Mouse (Mus musculus) stomach, embryonic 16.5 days (tissue): ENCODE results near the gene Tpcn2. TPM values are rescaled to one million over a fixed set of nuclear protein-coding genes. Genes with fewer than 3 reads are reported as not detected.

Source experiments
- ATAC-seq: fragments of 200-750 bp; cut with Nextera tagmentation; 2 replicates; pipeline ENCODE4 v1.8.0; 2017; ENCODE audit warnings: moderate number of reproducible peaks, moderate TSS enrichment; ENCODE audit not compliant: insufficient read depth, low FRiP score
- H3K27ac ChIP-seq: fragments of 300-500 bp; sonication (generic); 2 replicates; pipeline ENCODE4 v1.5.1; 2014; ENCODE audit warnings: low read length
- H3K27me3 ChIP-seq: fragments of 300-500 bp; sonication (generic); 2 replicates; pipeline ENCODE4 v1.6.1; 2014; ENCODE audit warnings: low read length, control low read depth, mixed read lengths; ENCODE audit not compliant: control insufficient read depth, insufficient read depth
- H3K36me3 ChIP-seq: fragments of 300-500 bp; sonication (generic); 2 replicates; pipeline ENCODE4 v1.6.1; 2014; ENCODE audit warnings: low read length; ENCODE audit not compliant: control insufficient read depth, insufficient read depth
- H3K4me1 ChIP-seq: fragments of 300-500 bp; sonication (generic); 2 replicates; pipeline ENCODE4 v1.6.1; 2014; ENCODE audit warnings: low read length, control low read depth, mixed read lengths; ENCODE audit not compliant: control insufficient read depth, insufficient read depth
- H3K4me2 ChIP-seq: fragments of 300-500 bp; sonication (generic); 2 replicates; pipeline ENCODE4 v1.6.1; 2014; ENCODE audit warnings: low read depth, low read length, mixed read lengths
- H3K4me3 ChIP-seq: fragments of 300-500 bp; sonication (generic); replicated peaks from 2 replicates; pipeline ENCODE4 v1.5.1; 2014; ENCODE audit warnings: mild to moderate bottlenecking, low read length
- H3K9ac ChIP-seq: fragments of 300-500 bp; sonication (generic); 2 replicates; pipeline ENCODE4 v1.6.1; 2014; ENCODE audit warnings: low read length
- H3K9me3 ChIP-seq: fragments of 300-500 bp; sonication (generic); replicated peaks from 2 replicates; pipeline ENCODE4 v1.6.1; 2016; ENCODE audit warnings: low read length, control low read depth; ENCODE audit not compliant: control insufficient read depth
- whole genome bisulfite sequencing: fragments of 180-500 bp; shearing (Covaris S2); extraction: QIAGEN DNeasy Blood & Tissue Kit; methylation state at CpG from one replicate; pipeline ENCODE4 v1.1.7; 2014; 5-methylcytosine and 5-hydroxymethylcytosine counted together
- polyA plus RNA-seq: library from polyadenylated mRNA; unstranded; fragments of >200 nt; fragmentation: Nextera tagmentation; extraction: Ambion mirVana; gene quantifications from 2 replicates; pipeline ENCODE4 v1.2.1, GENCODE M21; 2015

Tpcn2 gene
- polyA plus RNA-seq, 1 experiment from 2014 or later: 9.7 TPM

- H3K4me2 ChIP-seq: no peak overlapping the region
- peaks cover 4% of the 10 kb centered on the region; the same call in 1 of the 2 replicates for H3K36me3 ChIP-seq
- no peak overlapping the region for H3K9ac ChIP-seq
- H3K4me3 ChIP-seq: no peak overlapping the region
- WGBS: 63% methylated on average over 9 of the region's 9 CpGs
- no peak for ATAC-seq
- no peak overlapping the region for H3K27ac ChIP-seq
- H3K27me3 ChIP-seq: no peaks in the 10 kb centered on the region
- H3K9me3 ChIP-seq: no peaks in the 10 kb centered on the region
- no peaks in the 10 kb centered on the region for H3K4me1 ChIP-seq
Measured at GRCm38 (mm10) chr7:145264202-145264601, 19.6 kb downstream of the Tpcn2 start.

GRCm38 (mm10) chr7:145256092-145256491 lies 27.7 kb downstream of the Tpcn2 start:
- no peak overlapping the region for H3K9ac ChIP-seq
- ATAC-seq: no peak
- WGBS: 94% methylated on average over 1 of the region's 1 CpGs
- H3K4me3 ChIP-seq: no peak overlapping the region
- H3K27ac ChIP-seq: no peak overlapping the region
- 0 out of 2 replicates have a peak, but pooled peaks cover 2% of the 10 kb centered on the region for H3K36me3 ChIP-seq
- no peaks in the 10 kb centered on the region for H3K9me3 ChIP-seq
- H3K4me2 ChIP-seq: no peak overlapping the region
- no peaks in the 10 kb centered on the region for H3K4me1 ChIP-seq
- no peaks in the 10 kb centered on the region for H3K27me3 ChIP-seq

- H3K4me2 ChIP-seq: no peak overlapping the region
- ATAC-seq: no peak
- no peaks in the 10 kb centered on the region for H3K4me1 ChIP-seq
- no peak overlapping the region for H3K4me3 ChIP-seq
- no peaks in the 10 kb centered on the region for H3K9me3 ChIP-seq
- H3K9ac ChIP-seq: no peak overlapping the region
- H3K36me3 ChIP-seq: 0 out of 2 replicates have a peak, but pooled peaks cover 2% of the 10 kb centered on the region
- H3K27me3 ChIP-seq: no peaks in the 10 kb centered on the region
- WGBS: 53% methylated on average over 3 of the region's 3 CpGs
- H3K27ac ChIP-seq: no peak overlapping the region
Measured at GRCm38 (mm10) chr7:145253986-145254630, 29.7 kb downstream of the Tpcn2 start.

- Histone ChIP-seq H3K27me3 (no peaks in the 10 kb centered on the region), H3K9ac (0 out of 2 replicates have a peak overlapping the region, but pooled peaks have one; percentile 26), H3K4me1 (no peaks in the 10 kb centered on the region), H3K4me2 (no peak overlapping the region), H3K27ac (no peak overlapping the region), H3K4me3 (no peak overlapping the region), H3K9me3 (no peaks in the 10 kb centered on the region), H3K36me3 (0 out of 2 replicates have a peak, but pooled peaks cover 2% of the 10 kb centered on the region)
- WGBS: 21% methylated on average over 8 of the region's 8 CpGs
- ATAC-seq: peak; percentile 74; the same call in 1 of the 2 replicates
Measured at GRCm38 (mm10) chr7:145252715-145253476, 30.9 kb downstream of the Tpcn2 start.

GRCm38 (mm10) chr7:145250225-145250624 lies 33.6 kb downstream of the Tpcn2 start:
- Histone ChIP-seq H3K9me3 (no peaks in the 10 kb centered on the region), H3K36me3 (no peaks in the 10 kb centered on the region), H3K9ac (no peak overlapping the region), H3K27me3 (no peaks in the 10 kb centered on the region), H3K4me1 (no peaks in the 10 kb centered on the region), H3K4me2 (no peak overlapping the region), H3K4me3 (no peak overlapping the region), H3K27ac (no peak overlapping the region)
- 64% methylated on average over 9 of the region's 9 CpGs for WGBS
- ATAC-seq: no peak

GRCm38 (mm10) chr7:145248911-145249310 lies 34.9 kb downstream of the Tpcn2 start:
- H3K36me3 ChIP-seq: no peaks in the 10 kb centered on the region

GRCm38 (mm10) chr7:145242851-145243712 lies 40.7 kb downstream of the Tpcn2 start:
- H3K9me3 ChIP-seq: no peaks in the 10 kb centered on the region
- no peak overlapping the region for H3K27ac ChIP-seq
- no peaks in the 10 kb centered on the region for H3K36me3 ChIP-seq
- H3K4me3 ChIP-seq: no peak overlapping the region
- no peak overlapping the region for H3K9ac ChIP-seq
- peak; percentile 39; the same call in 1 of the 2 replicates for ATAC-seq
- H3K27me3 ChIP-seq: no peaks in the 10 kb centered on the region
- 0 out of 2 replicates have a peak, but pooled peaks cover 3% of the 10 kb centered on the region for H3K4me1 ChIP-seq
- WGBS: 12% methylated on average over 9 of the region's 9 CpGs
- no peak overlapping the region for H3K4me2 ChIP-seq

More at GRCm38 (mm10) chr7:145248911-145249310, 34.9 kb downstream of the Tpcn2 start:
- H3K27ac ChIP-seq: no peak overlapping the region
- no peak overlapping the region for H3K4me3 ChIP-seq
- H3K4me2 ChIP-seq: no peak overlapping the region
- no peak for ATAC-seq
- H3K9me3 ChIP-seq: no peaks in the 10 kb centered on the region
- H3K9ac ChIP-seq: no peak overlapping the region
- 74% methylated on average over 2 of the region's 2 CpGs for WGBS
- H3K27me3 ChIP-seq: no peaks in the 10 kb centered on the region
- H3K4me1 ChIP-seq: no peaks in the 10 kb centered on the region

- WGBS: 80% methylated on average over 9 of the region's 9 CpGs
Measured at GRCm38 (mm10) chr7:145242028-145242427, 41.8 kb downstream of the Tpcn2 start.

More at GRCm38 (mm10) chr7:145242028-145242427, 41.8 kb downstream of the Tpcn2 start:
- Histone ChIP-seq H3K27me3 (no peaks in the 10 kb centered on the region), H3K9ac (no peak overlapping the region), H3K4me3 (no peak overlapping the region), H3K4me1 (0 out of 2 replicates have a peak, but pooled peaks cover 3% of the 10 kb centered on the region), H3K4me2 (no peak overlapping the region), H3K27ac (no peak overlapping the region), H3K36me3 (no peaks in the 10 kb centered on the region), H3K9me3 (no peaks in the 10 kb centered on the region)
- no peak for ATAC-seq
